Mouse (Mus musculus) liver, embryonic 12.5 days (tissue): Measurements from ENCODE around the gene Klrg2. TPM values are rescaled to one million over a fixed set of nuclear protein-coding genes. Genes with fewer than 3 reads are reported as not detected.

Experiments
- ATAC-seq: fragments of 200-750 bp; cut with Nextera tagmentation; 2 replicates; pipeline ENCODE4 v1.8.0; 2017; ENCODE audit warnings: moderate number of reproducible peaks, mild to moderate bottlenecking, moderate library complexity
- H3K27ac ChIP-seq: fragments of 300-500 bp; sonication (generic); 2 replicates; pipeline ENCODE4 v1.5.1; 2016; ENCODE audit warnings: mild to moderate bottlenecking
- H3K27me3 ChIP-seq: fragments of 300-500 bp; sonication (generic); replicated peaks from 2 replicates; pipeline ENCODE4 v1.6.1; 2016; ENCODE audit warnings: mild to moderate bottlenecking, moderate library complexity
- H3K36me3 ChIP-seq: fragments of 300-500 bp; sonication (generic); 2 replicates; pipeline ENCODE4 v1.6.1; 2016; ENCODE audit warnings: mild to moderate bottlenecking, moderate library complexity
- H3K4me1 ChIP-seq: fragments of 300-500 bp; sonication (generic); 2 replicates; pipeline ENCODE4 v1.6.1; 2016
- H3K4me2 ChIP-seq: fragments of 300-500 bp; sonication (generic); 2 replicates; pipeline ENCODE4 v1.6.1; 2016; ENCODE audit warnings: mild to moderate bottlenecking, moderate library complexity
- H3K4me3 ChIP-seq: fragments of 300-500 bp; sonication (generic); 2 replicates; pipeline ENCODE4 v1.5.1; 2016; ENCODE audit warnings: mild to moderate bottlenecking, moderate library complexity
- H3K9ac ChIP-seq: fragments of 300-500 bp; sonication (generic); 2 replicates; pipeline ENCODE4 v1.6.1; 2016; ENCODE audit warnings: mild to moderate bottlenecking, moderate library complexity
- H3K9me3 ChIP-seq: fragments of 300-500 bp; sonication (generic); replicated peaks from 2 replicates; pipeline ENCODE4 v1.6.1; 2016; ENCODE audit warnings: mild to moderate bottlenecking, moderate library complexity
- WGBS: fragments of 180-500 bp; shearing (Covaris S2); methylation state at CpG from one replicate; pipeline ENCODE4 v1.1.7; 2016; ENCODE audit not compliant: insufficient replicate concordance; 5-methylcytosine and 5-hydroxymethylcytosine counted together
- polyA plus RNA-seq: library from polyadenylated mRNA; unstranded; fragments of >200 nt; fragmentation: Nextera tagmentation; extraction: Ambion mirVana; gene quantifications from 2 replicates; pipeline ENCODE4 v1.2.1, GENCODE M21; 2016

Klrg2 gene
- polyA plus RNA-seq, 1 experiment from 2014 or later, result 0.06 TPM

- no peak overlapping the region for H3K4me2 ChIP-seq
- ATAC-seq, result peak; percentile 52
- peaks cover 23% of the 10 kb centered on the region; the same call in 1 of the 2 replicates for H3K27me3 ChIP-seq
- no peak overlapping the region for H3K4me3 ChIP-seq
- H3K4me1 ChIP-seq, result 0 out of 2 replicates have a peak, but pooled peaks cover 8% of the 10 kb centered on the region
- H3K36me3 ChIP-seq, result no peaks in the 10 kb centered on the region
- no peak overlapping the region for H3K27ac ChIP-seq
- H3K9me3 ChIP-seq, result no peaks in the 10 kb centered on the region
- WGBS, result 38% methylated on average over 14 of the region's 14 CpGs
- H3K9ac ChIP-seq, result no peak overlapping the region
Observed at GRCm38 (mm10) chr6:38650263-38650937, 13.4 kb upstream of the Klrg2 start.

DNA sequence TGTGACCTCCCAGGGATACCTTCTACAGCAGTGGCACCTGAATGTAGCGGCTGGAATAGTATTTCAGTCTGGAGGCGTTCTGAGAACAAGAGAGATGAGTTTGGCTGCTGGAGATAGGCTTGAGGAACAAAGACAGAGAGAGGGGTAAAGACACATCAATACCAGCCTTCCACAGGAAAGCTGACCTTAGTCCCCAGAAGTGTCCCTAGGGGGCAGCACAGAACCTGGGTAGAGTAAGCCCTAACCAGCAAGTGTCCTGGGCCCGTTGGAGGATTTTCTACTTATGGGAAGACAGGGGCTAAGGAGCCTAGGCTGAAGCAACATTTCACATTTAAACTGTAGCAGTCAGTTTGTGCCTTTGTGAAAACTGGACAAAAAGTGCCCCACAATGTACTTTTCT is 12.5 kb upstream of the Klrg2 start:
- Histone ChIP-seq H3K9me3 (no peaks in the 10 kb centered on the region), H3K27me3 (peaks cover 31% of the 10 kb centered on the region; the same call in 1 of the 2 replicates), H3K4me2 (no peak overlapping the region), H3K9ac (no peak overlapping the region), H3K27ac (no peak overlapping the region), H3K36me3 (no peaks in the 10 kb centered on the region), H3K4me1 (peaks cover 11% of the 10 kb centered on the region; the same call in 1 of the 2 replicates), H3K4me3 (no peak overlapping the region)
- ATAC-seq, result no peak
- WGBS, result 51% methylated on average over 3 of the region's 3 CpGs

GRCm38 (mm10) chr6:38643039-38643438 is 6.0 kb upstream of the Klrg2 start:
- Histone ChIP-seq H3K4me2 (no peak overlapping the region), H3K27ac (no peak overlapping the region), H3K9me3 (no peaks in the 10 kb centered on the region), H3K9ac (no peak overlapping the region), H3K36me3 (no peaks in the 10 kb centered on the region), H3K4me1 (peaks cover 7% of the 10 kb centered on the region; the same call in 1 of the 2 replicates), H3K27me3 (peaks cover 90% of the 10 kb centered on the region), H3K4me3 (no peak overlapping the region)
- no peak for ATAC-seq
- 47% methylated on average over 3 of the region's 3 CpGs for WGBS

- 48% methylated on average over 5 of the region's 5 CpGs for WGBS
- Histone ChIP-seq H3K27me3 (peaks cover 90% of the 10 kb centered on the region), H3K9ac (no peak overlapping the region), H3K4me3 (no peak overlapping the region), H3K27ac (no peak overlapping the region), H3K9me3 (no peaks in the 10 kb centered on the region), H3K4me2 (no peak overlapping the region), H3K36me3 (no peaks in the 10 kb centered on the region), H3K4me1 (peaks cover 7% of the 10 kb centered on the region; the same call in 1 of the 2 replicates)
- no peak for ATAC-seq
Observed at GRCm38 (mm10) chr6:38642593-38642992, 5.6 kb upstream of the Klrg2 start.

GRCm38 (mm10) chr6:38641645-38642044 is 4.6 kb upstream of the Klrg2 start:
- WGBS, result 41% methylated on average over 5 of the region's 5 CpGs
- H3K36me3 ChIP-seq, result no peaks in the 10 kb centered on the region
- no peak for ATAC-seq
- no peak overlapping the region for H3K27ac ChIP-seq
- H3K4me1 ChIP-seq, result peaks cover 16% of the 10 kb centered on the region
- no peak overlapping the region for H3K4me2 ChIP-seq
- H3K9me3 ChIP-seq, result no peaks in the 10 kb centered on the region
- no peak overlapping the region for H3K4me3 ChIP-seq
- no peak overlapping the region for H3K9ac ChIP-seq
- peaks cover 97% of the 10 kb centered on the region for H3K27me3 ChIP-seq

DNA sequence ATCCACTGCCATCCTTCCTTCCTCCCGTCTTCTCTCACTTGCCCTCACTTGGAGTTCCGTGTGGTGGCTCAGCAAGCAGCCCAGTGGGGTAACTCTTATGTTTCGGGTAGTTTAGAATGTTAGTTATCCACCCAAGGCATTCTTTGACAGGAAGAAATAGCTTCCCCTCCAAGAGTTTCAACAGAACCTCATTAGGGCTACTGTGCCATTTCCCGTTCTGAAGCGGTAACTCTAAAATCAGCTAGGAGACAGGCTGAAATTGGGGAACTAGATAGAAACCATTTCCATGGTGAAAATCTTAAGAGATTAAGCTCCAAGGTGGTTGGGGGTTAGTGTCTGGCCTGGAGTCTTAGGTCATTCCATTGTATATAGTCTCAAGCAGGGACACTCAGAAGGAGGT is 4.2 kb upstream of the Klrg2 start:
- no peaks in the 10 kb centered on the region for H3K9me3 ChIP-seq
- H3K4me1 ChIP-seq, result peaks cover 20% of the 10 kb centered on the region
- no peak overlapping the region for H3K9ac ChIP-seq
- no peak for ATAC-seq
- 24% methylated on average over 5 of the region's 5 CpGs for WGBS
- no peak overlapping the region for H3K4me2 ChIP-seq
- peaks cover 97% of the 10 kb centered on the region for H3K27me3 ChIP-seq
- H3K4me3 ChIP-seq, result no peak overlapping the region
- H3K36me3 ChIP-seq, result no peaks in the 10 kb centered on the region
- no peak overlapping the region for H3K27ac ChIP-seq

DNA sequence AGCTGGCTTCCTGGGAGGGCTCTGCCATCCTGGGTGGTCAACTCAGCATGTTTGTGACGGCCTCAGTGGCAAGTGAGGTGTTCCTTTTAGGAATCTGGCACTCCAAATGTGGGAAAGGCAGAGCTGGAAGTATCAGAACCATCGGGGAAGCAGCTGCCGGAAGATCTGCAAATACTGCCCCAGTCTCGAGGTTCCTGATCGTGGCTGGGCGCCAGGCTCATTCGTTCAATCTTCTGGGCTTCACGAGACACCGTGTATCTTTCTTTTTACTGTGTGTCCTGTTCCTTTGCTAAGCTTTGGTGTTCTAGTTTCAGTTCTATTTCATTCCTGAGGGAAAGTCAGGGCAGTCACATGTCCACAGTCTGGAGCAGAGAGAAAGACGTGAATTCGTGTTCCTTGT is 3.4 kb upstream of the Klrg2 start:
- Histone ChIP-seq H3K27me3 (peaks cover 98% of the 10 kb centered on the region), H3K4me3 (no peak overlapping the region), H3K9ac (no peak overlapping the region), H3K36me3 (no peaks in the 10 kb centered on the region), H3K9me3 (no peaks in the 10 kb centered on the region), H3K4me1 (peaks cover 27% of the 10 kb centered on the region), H3K4me2 (no peak overlapping the region), H3K27ac (no peak overlapping the region)
- 53% methylated on average over 11 of the region's 11 CpGs for WGBS
- no peak for ATAC-seq

DNA sequence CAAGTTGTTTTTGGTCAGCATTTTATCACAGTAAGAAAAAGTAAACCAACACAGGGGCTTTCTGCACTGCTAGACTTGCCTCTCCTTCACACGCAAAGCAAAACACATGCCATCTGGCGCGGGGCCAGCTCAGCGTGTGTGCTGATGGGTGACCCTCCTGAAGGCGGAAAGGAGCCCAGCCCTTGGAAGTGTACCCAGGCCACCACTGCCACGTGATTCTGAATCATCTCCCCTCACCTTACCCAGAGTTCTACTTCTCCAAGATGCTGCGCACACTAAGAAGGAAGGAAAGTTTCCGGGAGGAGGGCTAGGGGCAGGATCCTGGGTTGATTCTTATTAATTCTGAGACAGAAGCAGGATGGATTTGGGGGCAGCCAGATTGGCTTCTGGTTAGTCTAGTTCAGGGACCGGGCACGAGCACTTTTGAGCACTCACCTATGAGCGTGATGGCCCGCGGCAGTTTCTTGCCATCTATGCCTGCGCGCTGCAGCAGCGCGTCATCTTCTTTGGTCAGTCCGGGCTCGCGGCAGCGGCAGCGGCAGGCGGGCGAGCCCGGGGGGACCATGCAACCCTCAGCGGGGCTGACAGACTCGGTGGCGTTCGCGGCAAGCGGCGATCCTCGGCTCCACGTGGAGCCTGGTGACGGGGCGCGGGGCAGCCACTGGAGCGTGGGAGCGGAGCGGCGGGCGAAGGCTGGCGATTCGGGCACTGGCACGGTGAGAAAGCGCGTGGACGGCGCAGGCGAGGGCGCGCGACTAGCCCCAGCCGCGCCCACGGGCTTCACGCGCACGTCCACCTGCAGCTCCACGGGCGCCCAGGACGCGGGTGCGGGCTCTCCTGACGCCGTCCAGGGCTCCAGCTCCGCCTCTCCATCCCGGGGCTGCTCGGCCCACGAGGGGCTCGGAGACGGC is 846 bp downstream of the Klrg2 start:
- peaks cover 19% of the 10 kb centered on the region for H3K4me1 ChIP-seq
- H3K9ac ChIP-seq, result no peak overlapping the region
- no peak overlapping the region for H3K27ac ChIP-seq
- H3K27me3 ChIP-seq, result peaks cover 91% of the 10 kb centered on the region
- peak overlapping the region; percentile 92 for H3K4me2 ChIP-seq
- peak overlapping the region; percentile 57 for H3K4me3 ChIP-seq
- no peaks in the 10 kb centered on the region for H3K36me3 ChIP-seq
- ATAC-seq, result peak; percentile 46; the same call in 1 of the 2 replicates
- 3% methylated on average over 68 of the region's 72 CpGs for WGBS
- H3K9me3 ChIP-seq, result no peaks in the 10 kb centered on the region

GRCm38 (mm10) chr6:38634461-38634860 is 2.6 kb downstream of the Klrg2 start:
- Histone ChIP-seq H3K4me2 (no peak overlapping the region), H3K27me3 (peaks cover 73% of the 10 kb centered on the region), H3K9me3 (no peaks in the 10 kb centered on the region), H3K4me1 (peaks cover 19% of the 10 kb centered on the region), H3K27ac (no peak overlapping the region), H3K9ac (no peak overlapping the region), H3K4me3 (no peak overlapping the region), H3K36me3 (no peaks in the 10 kb centered on the region)
- no peak for ATAC-seq
- WGBS, result 68% methylated on average over 8 of the region's 8 CpGs

- no peak for ATAC-seq
Observed at GRCm38 (mm10) chr6:38632826-38633225, 4.2 kb downstream of the Klrg2 start.

DNA sequence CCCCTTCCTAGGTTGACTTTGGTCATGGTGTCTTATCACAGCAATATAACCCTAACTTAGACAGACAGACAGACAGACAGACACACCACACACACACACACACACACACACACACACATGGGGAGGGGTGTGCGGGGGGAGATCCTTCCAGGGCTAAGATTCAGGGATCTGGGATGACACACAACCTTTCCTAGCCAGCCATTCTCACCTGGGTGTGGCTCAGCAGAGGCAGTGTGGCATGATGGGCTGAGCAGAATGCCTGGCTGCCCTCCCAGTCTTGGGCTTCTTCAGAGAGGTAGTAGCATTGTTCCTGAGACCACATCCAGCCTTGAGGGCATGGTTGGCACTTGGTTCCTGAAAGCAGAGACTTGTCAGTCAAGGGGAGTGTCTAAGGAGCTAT is 7.5 kb downstream of the Klrg2 start:
- 74% methylated on average over 1 of the region's 1 CpGs for WGBS
- no peak for ATAC-seq

More at GRCm38 (mm10) chr6:38632826-38633225, 4.2 kb downstream of the Klrg2 start:
- Histone ChIP-seq H3K4me2 (no peak overlapping the region), H3K4me3 (no peak overlapping the region), H3K9ac (no peak overlapping the region), H3K27me3 (peaks cover 57% of the 10 kb centered on the region), H3K9me3 (no peaks in the 10 kb centered on the region), H3K27ac (no peak overlapping the region), H3K36me3 (peaks cover 2% of the 10 kb centered on the region; the same call in 1 of the 2 replicates), H3K4me1 (peaks cover 19% of the 10 kb centered on the region)
- WGBS, result 71% methylated on average over 2 of the region's 2 CpGs

DNA sequence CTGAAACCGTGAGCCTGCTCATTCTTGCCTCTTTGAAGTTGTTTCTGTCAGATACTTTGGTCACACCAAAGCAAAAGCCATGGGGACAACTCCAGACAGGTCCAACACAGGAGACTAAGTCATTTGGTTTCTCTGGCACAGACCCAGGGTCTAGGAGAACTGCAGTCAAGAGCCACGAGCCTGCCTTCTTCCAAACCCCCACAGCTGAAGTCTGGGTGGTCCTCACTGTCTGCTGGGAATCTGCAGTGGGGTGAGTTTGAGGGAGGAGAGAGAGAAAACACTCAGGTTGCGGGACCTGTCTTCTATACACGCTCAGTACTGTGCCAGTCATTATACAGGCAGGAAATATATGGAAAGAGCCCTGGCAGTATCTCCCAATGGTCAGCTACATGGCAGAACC is 9.6 kb downstream of the Klrg2 start:
- 80% methylated on average over 4 of the region's 4 CpGs for WGBS
- no peak overlapping the region for H3K9ac ChIP-seq
- H3K4me1 ChIP-seq, result peaks cover 19% of the 10 kb centered on the region
- H3K4me3 ChIP-seq, result no peak overlapping the region
- H3K36me3 ChIP-seq, result peaks cover 18% of the 10 kb centered on the region
- no peak overlapping the region for H3K4me2 ChIP-seq
- no peak for ATAC-seq
- H3K27ac ChIP-seq, result no peak overlapping the region
- H3K27me3 ChIP-seq, result peaks cover 4% of the 10 kb centered on the region; the same call in 1 of the 2 replicates
- no peaks in the 10 kb centered on the region for H3K9me3 ChIP-seq

More for the DNA sequence above, 7.5 kb downstream of the Klrg2 start:
- H3K27ac ChIP-seq, result no peak overlapping the region
- no peak overlapping the region for H3K4me2 ChIP-seq
- H3K9me3 ChIP-seq, result no peaks in the 10 kb centered on the region
- no peak overlapping the region for H3K4me3 ChIP-seq
- no peak overlapping the region for H3K9ac ChIP-seq
- H3K36me3 ChIP-seq, result peaks cover 8% of the 10 kb centered on the region; the same call in 1 of the 2 replicates
- peaks cover 24% of the 10 kb centered on the region for H3K27me3 ChIP-seq
- H3K4me1 ChIP-seq, result no peaks in the 10 kb centered on the region; the same call in 1 of the 2 replicates
